ENCODE assay signal across 8 mouse cellular contexts in genomic region chr5:137510014-137510501, GRCm38 (mm10). TPM values are rescaled to one million over a fixed set of nuclear protein-coding genes. Genes with fewer than 3 reads are reported as not detected.
DNase-seq lines count a peak whose midpoint lies in the region; ATAC-seq lines count a peak whose summit lies in the region.

No protein-coding gene starts in this region.

- 4% methylated on average over 17 of the region's 52 CpGs for WGBS in hindbrain, embryonic 13.5 days

- DNase-seq in Muller cell, postnatal 12 days (ENCODE audit: inconsistent ontology term) = peak; percentile 65
- DNase-seq in cerebellum, postnatal 14 days = peak; percentile 87 to 89
- DNase-seq in frontal cortex, postnatal 36 days (ENCODE audit: low spot score in 2 of 2) = peak; percentile 80 to 81
- DNase-seq in layer of hippocampus, postnatal 36 days = peak; percentile 76 to 82
- DNase-seq in lung, postnatal 4 days = peak; percentile 83 to 88
- DNase-seq in retina, embryonic 14.5 days (ENCODE audit: low spot score) = peak; percentile 79
- DNase-seq in thymus, postnatal 4 days = peak; percentile 84

- H3K9me3 ChIP-seq in hindbrain, embryonic 13.5 days = no peaks in the 10 kb centered on the region

- H3K36me3 ChIP-seq in hindbrain, embryonic 13.5 days = peaks cover 8% of the 10 kb centered on the region; the same call in 1 of the 2 replicates

- ATAC-seq in hindbrain, embryonic 13.5 days (ENCODE audit: low FRiP score) = peak; percentile 77

- peak overlapping the region; percentile 43 for H3K4me2 ChIP-seq in hindbrain, embryonic 13.5 days

- peaks cover 42% of the 10 kb centered on the region for H3K4me1 ChIP-seq in hindbrain, embryonic 13.5 days (replicated peaks)

- H3K27me3 ChIP-seq in hindbrain, embryonic 13.5 days = no peaks in the 10 kb centered on the region

- H3K4me3 ChIP-seq in hindbrain, embryonic 13.5 days = peak overlapping the region; percentile 97

- peak overlapping the region; percentile 100 for H3K9ac ChIP-seq in hindbrain, embryonic 13.5 days

- H3K27ac ChIP-seq in hindbrain, embryonic 13.5 days = peak overlapping the region; percentile 91

RNA-seq across cellular contexts. Expression of gene Pop7, which starts 7.7 kb away (rescaled TPM):
- polyA plus RNA-seq in hindbrain, embryonic 13.5 days (2015; fragmentation: Nextera tagmentation; extraction: Ambion mirVana) = 82.2 and 85.1 TPM in 2 replicates
- 10 to 100 TPM; 32.5 to 37.0 TPM for total RNA-seq in layer of hippocampus, postnatal 36 days (2021)

RNA-seq across cellular contexts. Expression of gene Gigyf1, which starts 8.3 kb away (rescaled TPM):
- 17.9 and 19.5 TPM in 2 replicates for polyA plus RNA-seq in hindbrain, embryonic 13.5 days (2015; fragmentation: Nextera tagmentation; extraction: Ambion mirVana)
- total RNA-seq in layer of hippocampus, postnatal 36 days (2021) = 10 to 100 TPM; 56.7 to 58.9 TPM

RNA-seq across cellular contexts. Expression of gene Epo, which starts 23.0 kb away (rescaled TPM):
- not detected in 2 replicates for polyA plus RNA-seq in hindbrain, embryonic 13.5 days (2015; fragmentation: Nextera tagmentation; extraction: Ambion mirVana)
- not detected for total RNA-seq in layer of hippocampus, postnatal 36 days (2021)

RNA-seq across cellular contexts. Expression of gene Gnb2, which starts 23.3 kb away (rescaled TPM):
- polyA plus RNA-seq in hindbrain, embryonic 13.5 days (2015; fragmentation: Nextera tagmentation; extraction: Ambion mirVana) = 529 and 536 TPM in 2 replicates
- total RNA-seq in layer of hippocampus, postnatal 36 days (2021) = 100 to 1,000 TPM; 554 to 565 TPM

RNA-seq across cellular contexts. Expression of gene Zan, which starts 33.2 kb away (rescaled TPM):
- polyA plus RNA-seq in hindbrain, embryonic 13.5 days (2015; fragmentation: Nextera tagmentation; extraction: Ambion mirVana) = 0.06 and 0.08 TPM in 2 replicates
- total RNA-seq in layer of hippocampus, postnatal 36 days (2021) = under 1 TPM; 0.10 to 0.13 TPM

Comparison
In these comparisons a context has a peak if more than half of its experiments do, and no peak if none do; other contexts are left out.
1. Peak in every context shown above with its lines: DNase-seq, ATAC-seq, H3K4me3 ChIP-seq and H3K27ac ChIP-seq.